Mouse (Mus musculus) gonadal fat pad, adult 2 months (tissue): ENCODE data around the gene Nectin1. TPM values are rescaled to one million over a fixed set of nuclear protein-coding genes. Genes with fewer than 3 reads are reported as not detected.

Experiments
- DNase-seq: peaks from one replicate; pipeline ENCODE4 v3.0.0-alpha.2; 2012; ENCODE audit warnings: low read depth
- polyA plus RNA-seq: library from polyadenylated mRNA; depleted of rRNA; stranded (reverse); fragments of >200 nt; gene quantifications from 2 replicates; pipeline ENCODE4 v1.2.3, GENCODE M21; 2012

The Nectin1 gene
- polyA plus RNA-seq, 1 experiment = 6.7 TPM

- no peak for DNase-seq
Measured at GRCm38 (mm10) chr9:43807565-43807964, 63.8 kb downstream of the Nectin1 start.

GRCm38 (mm10) chr9:43808099-43808498 lies 64.3 kb downstream of the Nectin1 start:
- no peak for DNase-seq

DNA sequence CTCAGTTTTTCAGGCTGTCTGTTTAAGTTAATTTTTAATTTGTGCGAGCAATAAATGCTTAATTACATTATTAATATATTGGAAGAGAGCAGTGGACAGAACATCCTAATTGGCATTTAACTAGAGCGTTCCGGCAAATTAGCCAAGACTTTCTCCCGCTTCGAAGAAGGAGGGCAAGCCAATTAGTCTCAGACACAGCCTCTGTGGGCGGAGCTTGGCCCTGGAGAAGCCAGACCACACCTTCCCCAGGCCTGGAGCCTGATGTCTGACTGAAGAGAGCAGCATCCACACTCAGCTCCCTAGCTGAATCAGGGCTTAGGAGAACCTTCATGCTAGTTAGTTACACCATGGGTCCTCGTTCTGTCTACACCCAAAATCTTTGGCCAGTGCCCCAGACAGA lies 64.8 kb downstream of the Nectin1 start:
- no peak for DNase-seq

GRCm38 (mm10) chr9:43813156-43813555 lies 69.4 kb downstream of the Nectin1 start:
- no peak for DNase-seq

GRCm38 (mm10) chr9:43822206-43822605 lies 78.4 kb downstream of the Nectin1 start:
- DNase-seq = no peak

- no peak for DNase-seq
Measured at GRCm38 (mm10) chr9:43825178-43825577, 81.4 kb downstream of the Nectin1 start.

GRCm38 (mm10) chr9:43826558-43827253 lies 82.9 kb downstream of the Nectin1 start:
- no peak for DNase-seq

GRCm38 (mm10) chr9:43827593-43827992 lies 83.8 kb downstream of the Nectin1 start:
- DNase-seq = no peak

- no peak for DNase-seq
Measured at GRCm38 (mm10) chr9:43828960-43829359, 85.2 kb downstream of the Nectin1 start.

DNA sequence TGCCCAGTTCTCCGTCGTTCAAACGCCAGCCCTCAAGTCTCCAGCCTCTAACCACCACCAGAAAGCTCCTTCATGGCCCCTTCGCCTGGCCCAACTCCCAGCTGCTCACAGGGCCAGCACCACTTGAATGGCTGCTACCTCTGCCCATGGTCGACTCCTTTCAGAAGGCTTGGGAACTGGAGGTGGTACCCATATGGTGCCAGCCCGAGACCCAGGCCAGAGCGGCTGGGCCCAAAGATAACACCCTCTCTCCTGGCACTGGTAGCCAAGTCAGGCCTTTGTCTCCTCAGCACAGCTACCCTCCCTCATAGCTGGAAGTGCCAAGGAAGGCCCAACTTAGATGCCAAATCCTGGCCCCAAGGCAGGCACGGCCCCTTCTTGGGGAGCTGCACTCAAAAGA lies 89.4 kb downstream of the Nectin1 start:
- DNase-seq = no peak

DNA sequence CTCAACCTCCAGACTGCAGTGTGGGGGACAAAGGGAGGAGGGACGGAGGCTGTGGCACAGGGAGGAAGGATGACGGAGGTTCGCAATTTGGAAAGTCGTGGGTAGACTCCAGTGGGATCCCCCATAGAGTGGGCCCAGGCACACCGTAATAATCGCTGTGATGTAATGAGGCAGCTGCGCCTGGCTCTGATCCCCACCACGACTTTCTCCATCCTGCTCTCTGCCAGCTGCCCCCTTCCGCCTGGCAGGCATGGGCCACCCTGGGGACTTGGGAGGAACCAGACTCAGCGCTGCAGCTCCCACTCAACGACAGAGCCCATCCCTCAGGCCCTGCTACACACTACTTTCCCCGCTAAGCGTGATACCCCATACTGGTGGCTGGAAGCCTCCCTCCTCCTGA lies 90.5 kb downstream of the Nectin1 start:
- DNase-seq = no peak

GRCm38 (mm10) chr9:43838561-43838960 lies 94.8 kb downstream of the Nectin1 start:
- no peak for DNase-seq

GRCm38 (mm10) chr9:43842921-43843577 lies 99.3 kb downstream of the Nectin1 start:
- no peak for DNase-seq

GRCm38 (mm10) chr9:43843711-43844127 lies 99.9 kb downstream of the Nectin1 start:
- DNase-seq = no peak

GRCm38 (mm10) chr9:43845660-43846455 lies 102.1 kb downstream of the Nectin1 start:
- no peak for DNase-seq

- DNase-seq = no peak
Measured at GRCm38 (mm10) chr9:43847861-43848260, 104.1 kb downstream of the Nectin1 start.

GRCm38 (mm10) chr9:43850281-43850680 lies 106.5 kb downstream of the Nectin1 start:
- no peak for DNase-seq

DNA sequence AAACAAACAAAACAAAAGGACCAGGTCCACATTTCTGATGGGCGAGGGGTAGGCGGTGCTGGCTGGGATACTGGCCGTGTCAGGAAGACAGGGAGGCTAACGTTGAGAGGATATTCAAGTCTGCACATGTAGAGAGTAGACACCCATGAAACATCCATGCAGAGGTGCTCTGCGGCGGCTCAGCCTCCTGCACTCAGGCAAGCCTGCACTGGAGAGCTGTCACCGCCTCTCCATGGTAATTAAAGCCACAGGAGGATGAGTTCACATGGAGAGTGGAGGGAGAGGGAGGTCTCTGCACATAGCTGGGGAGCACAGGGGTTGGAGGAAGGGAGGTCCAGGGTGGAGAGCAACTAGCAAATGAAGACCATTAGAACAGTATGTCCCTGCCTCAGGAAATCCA lies 107.4 kb downstream of the Nectin1 start:
- no peak for DNase-seq

GRCm38 (mm10) chr9:43855887-43856286 lies 112.1 kb downstream of the Nectin1 start:
- DNase-seq = no peak
